Mouse (Mus musculus) spleen, adult 2 months (tissue): ENCODE measurements around the gene Col6a5.

Experiments
- CTCF ChIP-seq: fragments of 200-500 bp; IDR thresholded peaks from 2 replicates; pipeline ENCODE4 v1.5.1; 2011; ENCODE audit warnings: mild to moderate bottlenecking, inconsistent platforms; ENCODE audit not compliant: insufficient read depth, insufficient read length, insufficient replicate concordance; ENCODE audit errors: extremely low read depth
- POLR2A ChIP-seq: fragments of 200-500 bp; IDR thresholded peaks from 2 replicates; pipeline ENCODE4 v1.6.1; 2011; ENCODE audit warnings: low read depth, low read length, inconsistent platforms

GRCm38 (mm10) chr9:105852015-105852777, 108.2 kb downstream of the Col6a5 start:
- TF ChIP-seq POLR2A = no peak
- TF ChIP-seq CTCF = no peak
